Mouse (Mus musculus) heart, postnatal 0 days (tissue): Measurements from ENCODE around the gene Smco2. TPM values are rescaled to one million over a fixed set of nuclear protein-coding genes. Genes with fewer than 3 reads are reported as not detected.

Source experiments
- ATAC-seq: fragments of 200-750 bp; cut with Nextera tagmentation; 2 replicates; pipeline ENCODE4 v1.8.0; 2017; ENCODE audit warnings: low read depth, moderate number of reproducible peaks, moderate library complexity; ENCODE audit not compliant: insufficient read depth
- DNase-seq: peaks from one replicate; pipeline ENCODE4 v3.0.0-alpha.2; 2016; ENCODE audit warnings: low spot score
- H3K27ac ChIP-seq: fragments of 300-500 bp; sonication (generic); 2 replicates; pipeline ENCODE4 v1.5.1; 2014; ENCODE audit warnings: low read depth, mild to moderate bottlenecking
- H3K27me3 ChIP-seq: fragments of 300-500 bp; sonication (generic); 2 replicates; pipeline ENCODE4 v1.6.1; 2014; ENCODE audit warnings: low read length, mixed read lengths; ENCODE audit not compliant: control insufficient read depth, insufficient read depth
- H3K36me3 ChIP-seq: fragments of 300-500 bp; sonication (generic); replicated peaks from 2 replicates; pipeline ENCODE4 v1.6.1; 2014; ENCODE audit warnings: low read length, mixed read lengths; ENCODE audit not compliant: control insufficient read depth, insufficient read depth
- H3K4me1 ChIP-seq: fragments of 300-500 bp; sonication (generic); 2 replicates; pipeline ENCODE4 v1.6.1; 2014; ENCODE audit warnings: antibody characterized with exemption; ENCODE audit not compliant: control insufficient read depth, insufficient read depth
- H3K4me2 ChIP-seq: fragments of 300-500 bp; sonication (generic); 2 replicates; pipeline ENCODE4 v1.6.1; 2014; ENCODE audit warnings: low read depth, mild to moderate bottlenecking, low read length, moderate library complexity
- H3K4me3 ChIP-seq: fragments of 300-500 bp; sonication (generic); 2 replicates; pipeline ENCODE4 v1.5.1; 2014; ENCODE audit warnings: low read depth, low read length
- H3K9ac ChIP-seq: fragments of 300-500 bp; sonication (generic); replicated peaks from 2 replicates; pipeline ENCODE4 v1.6.1; 2014; ENCODE audit warnings: low read depth, low read length, mixed read lengths
- H3K9me3 ChIP-seq: fragments of 300-500 bp; sonication (generic); replicated peaks from 2 replicates; pipeline ENCODE4 v1.6.1; 2016; ENCODE audit warnings: low read length; ENCODE audit not compliant: control insufficient read depth
- CTCF ChIP-seq: IDR thresholded peaks from 2 replicates; pipeline ENCODE4 v1.5.1; 2016; ENCODE audit warnings: antibody characterized with exemption, control low read depth, low read depth
- EP300 ChIP-seq: IDR thresholded peaks from 2 replicates; pipeline ENCODE4 v1.6.1; 2016; ENCODE audit warnings: antibody characterized with exemption, low read depth
- WGBS: fragments of 180-500 bp; shearing (Covaris S2); extraction: QIAGEN DNeasy Blood & Tissue Kit; methylation state at CpG from one replicate; pipeline ENCODE4 v1.1.7; 2014; 5-methylcytosine and 5-hydroxymethylcytosine counted together
- polyA plus RNA-seq: library from polyadenylated mRNA; unstranded; fragments of >200 nt; fragmentation: Nextera tagmentation; extraction: Ambion mirVana; gene quantifications from 2 replicates; pipeline ENCODE4 v1.2.1, GENCODE M21; 2015
- total RNA-seq: library from RNA; depleted of rRNA; stranded (reverse); fragments of >200 nt; gene quantifications from 2 replicates; pipeline ENCODE4 v1.2.3, GENCODE M21; 2014; ENCODE audit warnings: low replicate concordance

Smco2 gene
- total and polyA plus RNA-seq, 2 experiments from 2014 or later = 0.29 TPM; not detected in 1

DNA sequence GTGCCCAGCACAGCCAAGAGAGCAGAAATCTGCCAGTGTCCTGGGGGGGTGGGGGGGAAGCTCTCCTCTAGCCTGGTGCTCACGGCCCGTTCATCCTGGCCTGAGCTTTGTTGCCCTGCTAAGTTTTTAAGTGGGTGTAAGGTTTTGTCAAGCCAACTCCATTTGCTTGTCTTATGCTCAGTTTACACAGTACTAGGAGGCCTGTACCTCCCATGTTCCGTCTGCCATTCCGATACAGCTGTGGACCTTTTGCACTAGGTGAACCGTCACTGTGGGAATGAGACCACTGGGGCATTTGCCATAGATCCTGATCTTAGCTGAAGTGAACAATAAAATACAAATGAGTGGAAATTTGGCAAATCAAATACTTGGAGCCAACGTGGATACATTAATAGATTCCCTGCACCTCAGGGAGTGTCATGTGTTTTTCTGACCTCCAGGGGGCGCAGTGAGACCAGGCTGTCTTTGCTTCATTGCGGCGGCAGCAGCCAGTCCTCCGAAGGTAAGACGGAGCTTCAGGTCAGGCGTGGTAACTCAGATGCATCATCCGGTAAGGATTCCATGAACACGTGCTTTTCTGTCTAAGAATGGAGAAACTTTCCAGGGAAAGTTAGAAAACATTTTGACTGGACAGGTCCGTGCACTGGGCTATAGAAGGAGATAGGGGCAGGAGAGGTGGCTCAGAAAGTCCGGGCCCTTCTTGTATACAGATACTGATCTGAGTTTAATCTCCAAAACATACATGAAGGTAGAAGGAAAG is 25.0 kb upstream of the Smco2 start:
- 45% methylated on average over 16 of the region's 16 CpGs for WGBS
- H3K27me3 ChIP-seq = no peaks in the 10 kb centered on the region
- TF ChIP-seq CTCF (peak; percentile 89), EP300 (no peak)
- H3K9me3 ChIP-seq = no peaks in the 10 kb centered on the region
- H3K27ac ChIP-seq = no peak overlapping the region
- H3K9ac ChIP-seq = no peak overlapping the region
- H3K4me3 ChIP-seq = no peak overlapping the region
- peak; percentile 48 for DNase-seq
- H3K4me1 ChIP-seq = no peaks in the 10 kb centered on the region
- H3K4me2 ChIP-seq = no peak overlapping the region
- H3K36me3 ChIP-seq = no peaks in the 10 kb centered on the region
- ATAC-seq = peak; percentile 62

DNA sequence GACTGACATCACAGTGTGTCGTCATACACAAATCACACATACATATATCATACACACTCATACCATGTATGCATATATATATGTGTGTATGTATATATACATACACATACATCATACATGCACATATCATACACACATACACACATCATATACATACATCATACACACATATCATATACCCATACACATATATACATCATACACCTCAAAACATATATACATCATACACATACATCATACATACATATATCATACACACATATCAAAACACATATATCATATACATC is 24.5 kb upstream of the Smco2 start:
- ATAC-seq = no peak
- Histone ChIP-seq H3K36me3 (no peaks in the 10 kb centered on the region), H3K27me3 (no peaks in the 10 kb centered on the region), H3K9ac (no peak overlapping the region), H3K9me3 (no peaks in the 10 kb centered on the region), H3K4me2 (no peak overlapping the region), H3K4me3 (no peak overlapping the region), H3K27ac (no peak overlapping the region), H3K4me1 (no peaks in the 10 kb centered on the region)
- DNase-seq = no peak
- no peak for TF ChIP-seq EP300
- no peak for TF ChIP-seq CTCF
- WGBS = 82% methylated on average over 1 of the region's 1 CpGs

GRCm38 (mm10) chr6:146831320-146831719 is 18.6 kb upstream of the Smco2 start:
- TF ChIP-seq CTCF = no peak
- TF ChIP-seq EP300 = no peak
- H3K27me3 ChIP-seq = no peaks in the 10 kb centered on the region
- no peak overlapping the region for H3K4me2 ChIP-seq
- no peak for ATAC-seq
- H3K36me3 ChIP-seq = no peaks in the 10 kb centered on the region
- H3K9ac ChIP-seq = no peak overlapping the region
- no peak overlapping the region for H3K4me3 ChIP-seq
- no peaks in the 10 kb centered on the region for H3K4me1 ChIP-seq
- H3K9me3 ChIP-seq = no peaks in the 10 kb centered on the region
- H3K27ac ChIP-seq = no peak overlapping the region
- DNase-seq = no peak
- WGBS = 87% methylated on average over 12 of the region's 12 CpGs

DNA sequence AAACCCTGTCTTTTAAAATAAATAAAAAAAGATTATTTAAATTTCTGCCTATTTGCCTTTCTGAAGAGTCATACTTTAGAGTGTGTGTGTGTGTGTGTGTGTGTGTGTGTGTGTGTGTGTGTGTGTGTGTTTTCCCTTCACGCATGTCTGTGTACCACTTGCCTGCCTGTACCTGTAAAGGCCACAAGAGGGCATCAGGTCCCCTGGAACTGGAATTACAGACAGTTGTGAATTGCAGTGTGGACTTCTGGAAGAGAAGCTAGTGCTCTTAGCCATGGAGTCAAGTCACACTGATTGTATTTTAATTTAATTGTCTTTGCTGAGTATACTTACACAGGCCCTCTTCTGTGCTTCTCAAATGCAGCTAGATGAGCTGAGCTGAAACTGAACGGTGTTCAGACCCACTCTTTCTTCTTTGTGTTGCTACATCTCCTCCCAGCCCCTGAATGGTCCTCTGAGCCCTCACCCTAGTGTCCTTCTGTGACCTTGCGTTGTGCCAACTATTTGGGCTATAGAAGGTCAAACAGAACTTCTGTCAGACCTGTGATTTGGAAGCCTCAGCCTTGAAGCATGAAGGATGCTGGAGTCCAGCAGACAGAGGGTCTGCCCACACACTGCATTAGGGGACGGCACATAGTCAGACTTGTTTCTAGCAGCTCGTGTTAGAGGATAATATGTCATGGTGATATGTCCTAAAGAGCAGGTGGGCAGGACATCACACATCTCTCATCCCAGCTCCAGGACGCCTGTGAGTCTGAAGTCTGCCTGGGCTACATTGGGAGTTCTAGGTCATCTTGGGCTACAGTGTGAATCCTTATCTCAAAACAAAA is 16.2 kb upstream of the Smco2 start:
- Histone ChIP-seq H3K36me3 (no peaks in the 10 kb centered on the region), H3K4me3 (no peak overlapping the region), H3K4me2 (no peak overlapping the region), H3K27me3 (no peaks in the 10 kb centered on the region), H3K4me1 (peaks cover 5% of the 10 kb centered on the region; the same call in 1 of the 2 replicates), H3K9ac (no peak overlapping the region), H3K27ac (no peak overlapping the region), H3K9me3 (no peaks in the 10 kb centered on the region)
- DNase-seq = peak; percentile 70
- ATAC-seq = peak; percentile 47; the same call in 1 of the 2 replicates
- 65% methylated on average over 6 of the region's 6 CpGs for WGBS
- TF ChIP-seq CTCF (peak; percentile 96), EP300 (no peak)

- no peak overlapping the region for H3K27ac ChIP-seq
- 63% methylated on average over 3 of the region's 3 CpGs for WGBS
- DNase-seq (no peak), ATAC-seq (0 out of 2 replicates have a peak, but pooled peaks have one; percentile 10)
- no peaks in the 10 kb centered on the region for H3K36me3 ChIP-seq
- TF ChIP-seq EP300 = no peak
- TF ChIP-seq CTCF = no peak
- H3K4me3 ChIP-seq = no peak overlapping the region
- no peaks in the 10 kb centered on the region for H3K9me3 ChIP-seq
- peaks cover 5% of the 10 kb centered on the region; the same call in 1 of the 2 replicates for H3K4me1 ChIP-seq
- H3K9ac ChIP-seq = no peak overlapping the region
- H3K27me3 ChIP-seq = no peaks in the 10 kb centered on the region
- H3K4me2 ChIP-seq = no peak overlapping the region
Observed at GRCm38 (mm10) chr6:146834342-146834741, 15.6 kb upstream of the Smco2 start.
